Mouse (Mus musculus): ENCODE measurements around the gene Unc80. TPM values are rescaled to one million over a fixed set of nuclear protein-coding genes. Genes with fewer than 3 reads are reported as not detected.

The Unc80 gene
- under 1 TPM; 0.06 to 0.16 TPM for total RNA-seq (2021)

DNA sequence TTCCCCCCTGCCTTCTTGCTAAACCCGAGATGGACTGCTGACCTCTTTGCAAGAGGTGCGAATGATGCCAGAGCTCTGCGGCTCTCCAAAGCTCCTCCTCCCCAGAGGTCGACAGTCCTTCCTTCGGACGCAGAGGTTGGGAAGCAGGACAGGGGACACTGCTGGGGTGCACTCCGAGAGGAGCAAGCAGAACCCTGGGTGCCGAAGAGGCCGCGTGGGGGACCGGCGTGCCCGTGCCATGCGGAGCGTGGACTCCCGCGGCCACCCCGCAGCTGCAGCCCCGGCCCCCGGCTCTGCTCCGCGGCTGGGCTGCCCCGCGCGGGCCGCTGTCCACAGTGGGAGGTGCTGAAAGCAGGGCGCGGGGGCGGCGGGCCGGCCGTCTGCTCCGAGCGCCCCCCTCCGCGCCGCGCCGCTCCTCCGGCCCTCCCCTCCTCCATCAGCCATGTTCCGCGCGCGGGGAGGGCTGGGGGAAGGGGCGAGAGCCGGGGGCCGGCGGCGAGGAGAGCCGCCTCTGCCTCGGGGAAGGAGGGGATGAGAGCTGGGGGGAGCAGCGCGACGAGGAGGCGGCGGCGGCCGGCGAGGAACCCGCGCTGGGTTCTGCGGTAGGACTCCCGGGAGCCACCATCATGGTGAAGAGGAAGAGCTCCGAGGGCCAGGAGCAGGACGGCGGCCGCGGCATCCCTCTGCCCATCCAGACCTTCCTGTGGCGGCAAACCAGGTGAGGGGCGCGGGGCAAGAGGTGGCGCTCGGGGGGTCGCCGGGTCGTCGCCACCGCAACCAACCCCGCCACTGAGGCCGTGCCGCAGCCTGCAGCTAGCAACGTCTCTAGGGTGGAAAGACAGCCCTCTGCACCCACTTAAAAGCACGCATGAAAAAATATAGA, at the start of gene Unc80:
Gene Unc80 (plus strand): TSS at position 547 of the 883 bp plus-strand sequence.
- DNase-seq (ENCODE audit: low spot score): no peak
- intact Hi-C loops (cut with DNase I): no loop called here

DNA sequence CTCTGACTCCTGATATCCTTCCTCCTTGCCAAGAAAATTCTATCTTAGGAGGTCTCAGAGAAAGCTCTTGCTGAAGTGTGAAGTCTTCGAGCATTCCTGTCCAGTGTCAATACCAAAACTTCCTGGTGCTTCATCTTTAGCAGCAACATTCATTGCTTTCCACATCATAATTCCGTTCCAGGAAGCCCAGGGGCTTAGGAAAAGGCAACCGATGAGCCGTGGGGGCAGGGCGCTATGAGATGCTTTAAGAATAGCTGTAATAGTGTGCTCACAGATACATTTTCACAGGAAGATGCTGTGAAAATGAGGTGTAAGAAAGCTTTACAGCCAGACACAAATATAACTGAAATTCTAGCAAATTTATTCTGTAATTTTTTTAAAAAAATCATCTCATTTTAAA, 42.1 kb upstream of the Unc80 start:
- no peak for DNase-seq (ENCODE audit: low spot score)
- intact Hi-C loops (cut with DNase I): no loop called here

DNA sequence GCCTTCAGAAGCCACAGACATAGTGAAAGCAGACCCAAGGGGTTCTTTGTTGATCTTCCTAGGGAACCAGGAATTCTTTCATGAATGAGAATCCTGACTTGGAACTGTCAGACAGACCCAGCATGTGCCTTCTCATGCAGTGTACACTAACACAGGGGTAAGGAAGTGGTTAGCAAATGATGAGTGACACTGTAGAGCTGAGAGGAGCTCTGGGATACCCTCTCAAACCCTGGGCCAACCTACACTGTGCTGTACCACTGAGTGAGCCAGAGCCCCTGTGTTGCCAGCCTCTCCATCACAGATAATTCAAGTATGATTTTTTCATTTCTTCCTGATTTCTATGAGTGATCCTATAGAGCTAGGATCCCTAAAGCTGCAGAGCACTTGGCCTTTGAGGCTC, 37.2 kb upstream of the Unc80 start:
- DNase-seq (ENCODE audit: low spot score): no peak
- intact Hi-C loops (cut with DNase I): no loop called here

DNA sequence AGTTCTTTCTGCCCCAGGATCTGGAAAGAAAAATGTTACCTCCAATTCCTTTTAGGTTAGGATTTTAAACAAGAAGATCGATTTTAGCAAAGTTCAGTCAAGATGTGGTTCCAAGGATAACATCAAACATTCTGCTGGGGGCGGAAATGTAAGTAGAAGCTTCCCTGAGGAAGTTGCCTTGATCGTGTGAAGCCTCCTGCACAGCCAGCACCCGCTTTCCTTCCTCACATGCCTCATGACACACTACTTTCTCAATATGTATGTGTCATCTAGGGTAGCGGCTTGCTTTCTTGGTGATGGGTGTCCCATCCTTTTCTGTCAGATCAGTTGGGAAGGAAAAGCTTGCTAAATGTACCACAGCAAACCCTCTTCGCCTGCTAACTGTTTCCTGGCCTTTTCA, 36.7 kb upstream of the Unc80 start:
- intact Hi-C loops (cut with DNase I): no loop called here
- no peak for DNase-seq (ENCODE audit: low spot score)

DNA sequence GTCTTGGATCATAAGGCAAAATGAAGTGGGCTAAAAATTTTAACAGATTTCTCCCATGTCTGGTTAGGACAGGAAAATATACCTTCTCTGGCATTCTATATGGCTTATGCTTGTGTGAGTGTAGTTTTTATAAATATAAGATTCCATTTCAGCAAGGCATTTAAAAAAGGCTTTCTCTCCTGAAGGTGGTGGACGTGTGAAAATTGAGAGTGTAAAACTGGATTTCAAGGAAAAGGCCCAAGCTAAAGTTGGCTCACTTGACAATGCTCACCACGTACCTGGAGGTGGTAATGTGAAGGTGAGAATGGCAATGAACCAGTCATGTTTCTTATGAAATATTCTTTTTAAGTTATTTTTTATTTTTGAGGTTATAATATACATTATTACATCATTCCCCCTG, 30.1 kb upstream of the Unc80 start:
- intact Hi-C loops (cut with DNase I): no loop called here

DNA sequence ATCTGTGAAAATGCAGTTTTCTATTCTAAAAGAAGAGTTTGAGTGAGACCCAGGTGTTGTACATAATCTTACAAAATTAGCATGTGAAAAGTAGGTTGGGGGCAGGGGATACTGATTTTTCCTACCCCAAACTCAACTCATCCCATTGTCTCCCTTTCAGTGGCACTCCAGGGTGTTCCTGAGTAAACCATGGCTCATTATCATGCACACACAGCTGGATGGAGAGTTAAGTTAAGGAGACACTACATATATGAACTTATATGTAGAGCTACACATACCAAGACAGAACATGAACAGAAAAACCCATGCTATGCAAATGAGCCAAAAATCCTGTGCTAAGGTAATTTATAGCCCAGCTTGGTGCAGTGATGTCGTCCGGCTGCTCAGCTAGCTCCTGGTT, 25.2 kb upstream of the Unc80 start:
- intact Hi-C loops (cut with DNase I): no loop called here

More for the DNA sequence above, 30.1 kb upstream of the Unc80 start:
- DNase-seq (ENCODE audit: low spot score): no peak

DNA sequence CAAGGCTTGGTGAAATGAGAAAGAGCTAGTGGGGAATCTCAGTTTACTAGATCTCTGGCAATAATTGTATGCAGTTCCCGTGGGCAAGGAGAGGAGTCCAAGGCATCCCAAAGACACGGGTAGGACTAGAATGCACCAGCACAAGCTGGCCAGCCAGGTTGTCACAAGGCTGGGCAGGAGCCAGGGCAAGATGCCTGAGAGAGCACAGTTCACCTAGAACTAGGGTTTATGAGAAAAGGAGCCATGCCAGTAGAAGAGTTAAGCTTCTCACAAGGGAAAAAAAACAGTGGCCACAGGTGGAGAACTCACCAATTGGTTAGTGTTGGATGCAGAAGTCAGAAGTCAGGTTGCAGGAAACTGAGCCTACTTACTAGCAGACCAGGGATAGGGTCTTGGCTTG, 18.7 kb upstream of the Unc80 start:
- intact Hi-C loops (cut with DNase I): no loop called here
- DNase-seq (ENCODE audit: low spot score): no peak

More for the DNA sequence above, 25.2 kb upstream of the Unc80 start:
- no peak for DNase-seq (ENCODE audit: low spot score)

DNA sequence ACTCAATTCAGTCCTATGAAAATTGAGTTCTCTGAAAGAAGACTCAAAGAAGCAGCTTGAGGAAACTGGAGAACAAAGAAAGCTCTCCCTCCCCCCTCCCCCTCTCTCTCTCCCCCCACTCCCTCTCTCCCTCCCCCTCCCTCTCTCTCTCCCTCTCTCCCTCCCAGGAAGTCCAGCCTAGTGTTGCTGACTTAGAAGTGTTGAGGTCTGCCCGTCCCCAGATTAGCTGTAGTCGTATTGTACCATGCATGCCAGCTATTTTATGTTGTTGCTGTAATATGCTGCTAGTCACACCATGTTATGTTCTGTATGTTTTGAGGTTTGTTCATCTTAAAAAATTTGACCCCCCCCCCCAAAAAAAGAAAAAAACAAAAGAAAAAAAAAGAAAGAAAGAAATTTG, 11.6 kb upstream of the Unc80 start:
- DNase-seq (ENCODE audit: low spot score): no peak

DNA sequence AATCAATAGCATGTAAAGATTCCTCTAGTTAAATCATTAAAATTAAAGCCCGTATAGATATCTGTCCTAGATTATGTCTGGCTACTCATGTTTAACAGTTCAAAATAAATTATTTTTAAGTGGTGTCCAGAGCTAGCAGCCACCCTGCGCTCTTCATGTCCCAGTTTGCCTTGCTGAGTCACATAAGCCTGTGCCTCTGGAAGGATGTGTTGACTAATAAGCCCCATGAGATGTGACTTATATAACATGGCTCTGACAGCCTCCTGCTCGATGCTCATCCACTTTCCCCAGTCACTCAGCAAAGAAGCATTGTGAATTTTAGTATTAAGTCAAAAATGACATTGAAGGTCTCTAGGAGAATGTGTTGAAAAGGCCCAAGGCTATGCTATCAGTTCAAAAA, 10.4 kb upstream of the Unc80 start:
- no peak for DNase-seq (ENCODE audit: low spot score)

More for the DNA sequence above, 11.6 kb upstream of the Unc80 start:
- intact Hi-C loops (cut with DNase I): no loop called here

DNA sequence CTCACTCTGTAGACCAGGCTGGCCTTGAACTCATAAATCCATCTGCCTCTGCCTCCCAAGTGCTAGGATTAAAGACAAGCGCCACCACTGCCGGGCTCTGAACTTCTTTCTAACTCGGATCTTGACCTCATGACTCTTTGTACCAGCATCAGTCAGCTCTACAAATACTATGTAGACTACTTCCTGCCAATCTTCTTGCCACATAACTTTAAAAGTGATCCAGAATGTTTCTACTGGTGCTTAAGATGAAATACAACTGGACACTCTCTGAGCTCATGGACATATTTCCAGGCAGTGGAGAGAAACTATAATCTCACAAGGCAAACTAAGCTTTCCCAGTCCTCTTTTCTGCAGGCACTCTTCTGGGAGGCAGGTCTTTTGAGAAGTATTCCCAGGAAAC, 8.8 kb upstream of the Unc80 start:
- intact Hi-C loops (cut with DNase I): no loop called here
- no peak for DNase-seq (ENCODE audit: low spot score)

More for the DNA sequence above, 10.4 kb upstream of the Unc80 start:
- intact Hi-C loops (cut with DNase I): no loop called here

DNA sequence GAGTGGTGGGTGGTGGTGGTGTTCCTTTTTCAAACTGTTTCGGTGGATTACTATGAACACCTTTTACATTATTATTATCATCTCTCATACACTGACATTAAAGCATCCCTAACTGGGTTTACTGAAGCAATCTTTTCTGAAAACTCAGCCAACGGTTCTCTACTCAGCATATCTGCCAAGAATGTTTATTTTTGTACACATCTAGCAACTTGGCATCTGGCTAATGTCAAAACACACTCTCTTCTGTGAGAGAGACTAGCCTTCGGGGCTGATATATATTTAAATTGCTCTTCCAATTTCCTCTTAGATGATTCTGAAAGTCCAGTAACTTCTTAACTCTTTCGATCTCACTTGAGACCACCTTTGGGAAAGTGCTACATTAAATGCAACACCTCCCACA, 7.3 kb upstream of the Unc80 start:
- intact Hi-C loops (cut with DNase I): no loop called here
- no peak for DNase-seq (ENCODE audit: low spot score)

DNA sequence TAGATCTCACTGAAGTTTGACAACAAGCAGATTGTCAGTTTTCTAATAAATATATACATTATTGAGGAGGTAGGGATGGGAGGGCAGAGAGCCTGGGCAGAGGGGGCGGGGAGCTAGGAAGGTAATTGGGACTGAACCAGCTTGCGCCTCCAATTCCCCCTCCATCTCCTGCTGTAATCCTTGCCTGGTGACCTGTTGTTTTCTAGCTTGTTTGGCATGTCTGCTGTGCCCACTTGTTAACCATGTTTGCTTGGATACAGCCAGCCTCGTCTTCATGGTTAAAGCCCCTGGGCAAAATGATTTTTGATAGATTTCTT, 495 bp downstream of the Unc80 start:
- intact Hi-C loops (cut with DNase I): no loop called here

DNA sequence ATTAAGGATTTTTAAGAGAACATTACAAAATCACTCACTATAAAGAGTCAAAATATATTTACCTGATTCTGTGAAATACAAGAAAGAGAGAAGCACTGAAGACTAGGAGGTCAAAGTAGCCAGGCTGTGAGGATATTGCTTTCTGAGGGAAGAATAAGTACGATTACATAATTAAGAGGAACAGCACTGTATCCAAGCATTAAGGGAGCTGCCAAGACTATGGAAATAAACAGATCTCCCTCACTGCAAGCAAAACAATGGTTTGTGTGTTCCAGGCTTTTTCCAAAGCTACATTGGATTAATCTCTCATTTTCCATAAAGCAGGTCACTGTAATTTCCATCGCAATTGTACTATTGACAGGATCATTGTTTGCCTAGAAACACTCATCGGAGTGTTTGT, 14.6 kb downstream of the Unc80 start:
- intact Hi-C loops (cut with DNase I): no loop called here
- DNase-seq (ENCODE audit: low spot score): no peak

More for the DNA sequence above, 495 bp downstream of the Unc80 start:
- no peak for DNase-seq (ENCODE audit: low spot score)

DNA sequence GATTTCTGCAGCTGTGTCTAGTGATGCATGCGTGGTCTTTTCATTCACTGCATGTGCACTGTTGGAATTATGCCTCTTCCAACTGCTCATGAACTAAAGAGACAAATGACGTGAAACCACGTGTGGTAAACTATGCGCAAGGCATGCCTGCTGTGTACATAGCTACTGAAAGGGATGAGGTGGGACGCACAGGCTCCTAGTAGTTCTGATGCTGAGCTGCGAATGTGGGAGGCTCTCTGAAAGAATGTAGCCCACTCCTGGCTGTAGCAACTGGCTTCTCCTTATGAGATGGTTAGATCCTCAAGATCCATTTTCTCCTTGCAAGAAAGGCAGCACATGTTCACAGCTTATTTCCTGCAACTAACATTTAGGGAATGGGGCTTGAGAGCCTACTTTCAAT, 24.9 kb downstream of the Unc80 start:
- no peak for DNase-seq (ENCODE audit: low spot score)
- intact Hi-C loops (cut with DNase I): no loop called here

DNA sequence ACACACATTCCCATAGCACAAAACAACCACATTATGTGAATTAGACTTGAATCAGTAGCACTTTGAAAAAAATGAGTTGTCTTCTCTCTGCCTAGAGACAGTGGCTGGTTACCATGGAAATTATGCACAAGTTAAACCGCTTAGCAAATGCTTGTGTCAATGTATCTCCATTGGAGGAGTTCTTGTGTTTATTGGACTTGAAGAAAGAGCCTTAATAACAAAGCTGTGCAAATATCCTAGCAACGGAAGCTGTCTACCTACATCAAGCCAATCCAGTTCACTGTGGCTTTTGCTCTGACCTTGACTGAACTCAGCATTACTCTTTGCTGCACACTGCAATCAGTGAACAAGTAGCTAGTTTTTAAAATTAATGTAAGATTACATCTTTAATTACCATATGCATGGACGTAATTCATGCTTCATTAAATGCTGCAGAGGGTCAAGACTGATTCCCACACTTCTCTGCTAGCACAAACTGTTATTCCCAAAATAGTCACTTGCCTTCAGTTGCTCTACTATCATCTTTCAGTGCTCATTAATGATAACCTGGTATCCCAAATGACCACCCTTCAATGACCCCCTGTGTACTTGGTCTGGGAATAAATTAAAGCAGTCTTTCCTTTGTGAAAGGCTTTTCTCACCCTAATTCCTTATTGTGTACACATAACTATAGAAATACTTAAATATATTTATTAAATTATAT, 27.3 kb downstream of the Unc80 start:
- DNase-seq (ENCODE audit: low spot score): no peak
- intact Hi-C loops (cut with DNase I): no loop called here

DNA sequence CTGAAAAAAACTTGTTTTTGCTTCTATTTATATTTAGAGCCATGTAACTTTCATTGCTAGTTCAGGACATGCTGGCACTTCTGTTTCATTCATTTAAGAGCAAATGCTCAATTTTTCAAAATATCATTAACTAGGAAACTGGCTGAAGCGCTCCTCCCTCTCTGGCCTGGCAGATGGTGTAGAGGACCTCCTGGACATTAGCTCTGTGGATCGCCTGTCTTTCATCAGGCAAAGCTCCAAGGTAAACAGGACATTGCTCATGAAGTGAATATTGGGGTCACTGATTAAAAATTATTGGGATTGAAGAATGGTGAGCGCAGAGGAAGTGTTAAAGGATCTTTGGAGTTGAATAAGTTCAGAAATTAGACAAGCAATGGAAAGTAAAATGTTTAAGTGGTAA, 82.6 kb downstream of the Unc80 start:
- DNase-seq (ENCODE audit: low spot score): no peak
- intact Hi-C loops (cut with DNase I): no loop called here

DNA sequence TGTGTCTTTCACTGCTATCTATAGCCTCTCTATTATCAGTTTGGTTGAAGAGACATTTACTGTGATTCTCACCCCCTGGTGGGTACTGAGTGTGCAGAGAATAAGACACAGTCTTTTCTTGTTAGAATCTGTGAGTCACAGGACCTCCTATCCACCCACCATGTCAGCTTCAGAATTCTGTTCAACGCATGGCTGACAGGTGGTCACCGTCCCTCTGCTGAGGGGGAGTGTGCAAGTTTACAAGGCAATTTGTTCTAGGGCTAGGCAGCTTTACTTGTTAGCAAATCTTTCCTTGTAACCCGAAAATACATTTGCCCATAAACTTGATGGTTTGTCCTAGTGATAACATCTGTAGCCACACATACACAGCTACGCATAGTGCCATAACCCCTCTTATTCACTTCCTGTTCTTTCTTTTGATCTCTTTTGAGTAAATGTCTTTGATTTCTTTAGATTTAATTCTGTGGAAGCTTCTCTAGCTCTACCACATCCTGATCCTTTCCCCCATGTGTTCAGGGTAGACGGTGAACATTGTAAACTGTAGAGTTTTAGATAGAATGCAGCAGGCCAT, 84.3 kb downstream of the Unc80 start:
- DNase-seq (ENCODE audit: low spot score): no peak
- intact Hi-C loops (cut with DNase I): no loop called here

DNA sequence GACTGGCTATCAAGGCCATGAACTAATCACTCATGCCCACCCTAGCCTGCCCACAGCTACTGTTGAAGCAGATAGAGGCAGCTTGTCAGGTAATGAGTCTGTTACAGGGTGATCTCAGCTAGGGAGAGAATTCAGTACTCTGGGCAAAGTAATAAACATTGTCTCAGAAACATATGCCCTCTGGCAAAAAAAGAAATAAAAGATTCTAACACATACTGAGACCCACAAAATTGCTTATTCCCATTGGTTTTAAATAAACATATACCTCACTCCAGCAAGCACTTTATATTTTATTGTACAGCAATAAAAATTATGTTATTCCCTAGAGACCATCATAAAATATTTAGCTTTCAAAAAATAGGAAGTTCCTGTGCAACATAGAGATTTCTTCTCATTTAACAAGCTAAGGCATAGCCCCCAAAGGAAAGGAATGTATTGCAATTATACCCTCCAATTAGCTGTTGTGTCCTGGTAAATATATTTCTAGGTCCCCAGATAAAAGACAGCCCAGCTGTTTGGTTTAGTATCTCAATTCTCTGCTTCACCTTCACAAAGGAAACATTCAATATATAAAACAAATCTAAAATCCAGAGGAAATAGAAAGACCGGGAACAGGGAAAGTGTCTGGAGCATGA, 93.6 kb downstream of the Unc80 start:
- intact Hi-C loops (cut with DNase I): no loop called here
- no peak for DNase-seq (ENCODE audit: low spot score)

DNA sequence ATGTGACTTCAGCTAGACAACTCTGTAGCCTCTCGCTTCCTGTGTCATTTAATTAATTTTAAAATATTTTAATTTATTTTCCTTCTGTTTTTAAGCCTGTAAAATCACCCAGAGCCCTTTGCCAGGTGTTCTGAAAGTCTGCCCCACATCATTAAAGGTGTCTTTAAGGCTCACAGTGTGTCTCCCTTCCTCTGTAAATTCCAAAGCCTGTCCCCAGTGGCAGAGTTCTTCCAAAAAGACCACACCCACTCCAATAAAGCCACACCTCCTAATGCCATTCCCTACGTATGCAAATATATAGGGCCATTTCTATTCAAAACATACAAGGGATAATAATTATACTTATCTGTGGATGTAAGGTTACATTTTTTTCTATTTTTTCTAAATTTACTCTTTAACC, 94.2 kb downstream of the Unc80 start:
- intact Hi-C loops (cut with DNase I): no loop called here
- DNase-seq (ENCODE audit: low spot score): no peak

DNA sequence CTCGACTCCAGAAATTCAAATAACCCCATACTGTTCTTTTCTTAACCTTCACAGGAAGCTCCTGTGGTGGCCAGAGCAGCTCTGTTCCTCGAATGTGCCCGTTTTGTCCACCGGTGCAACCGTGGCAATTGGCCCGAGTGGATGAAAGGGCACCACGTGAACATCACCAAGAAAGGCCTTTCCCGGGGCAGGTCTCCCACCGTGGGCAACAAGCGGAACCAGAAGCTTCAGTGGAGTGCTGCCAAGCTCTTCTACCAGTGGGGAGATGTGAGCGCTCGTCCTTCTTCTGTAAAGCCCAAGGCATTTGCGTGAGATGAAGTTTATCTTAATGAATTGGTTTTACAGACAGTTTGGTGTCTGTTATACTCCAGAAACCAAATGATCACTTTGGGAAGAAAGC, 101.6 kb downstream of the Unc80 start:
- intact Hi-C loops (cut with DNase I): no loop called here
- DNase-seq (ENCODE audit: low spot score): no peak
